Mouse (Mus musculus): ENCODE results near the gene Ncapg2.

DNA sequence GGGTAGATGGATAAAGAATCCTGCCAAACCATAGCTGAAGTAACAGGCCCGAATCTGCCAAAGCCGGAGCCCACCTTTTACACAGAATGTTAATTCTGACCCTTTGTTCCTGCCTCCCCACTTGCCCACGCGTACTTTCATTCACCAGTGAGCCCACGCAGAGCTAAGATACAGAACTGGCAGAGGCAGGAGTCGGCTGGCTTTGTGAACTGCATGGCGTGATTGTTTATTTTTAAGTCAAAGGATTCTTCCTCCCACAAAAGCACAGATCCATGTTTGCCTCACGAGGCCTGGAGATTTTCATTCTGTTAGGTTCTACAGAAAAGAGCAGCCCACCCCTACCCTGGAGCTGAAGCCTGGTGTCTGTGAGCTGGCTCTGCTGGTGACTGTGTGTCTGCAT lies 83.6 kb downstream of the Ncapg2 start:
- TF ChIP-seq CTCF (IDR thresholded peaks at IDR 0.05; ENCODE audit: low read depth) (no peak), EP300 (optimal IDR thresholded peaks at IDR 0.05) (no peak)
